Mouse (Mus musculus) hindbrain, embryonic 16.5 days (tissue): ENCODE data around the gene Vps54. TPM values are rescaled to one million over a fixed set of nuclear protein-coding genes. Genes with fewer than 3 reads are reported as not detected.
"Not testable (repeated sequence)": the region's sequence is repeated elsewhere in the genome, so short reads cannot be mapped to it uniquely, and the experiment has no call there.

ENCODE experiments used
- ATAC-seq: fragments of 200-750 bp; cut with Nextera tagmentation; 2 replicates; pipeline ENCODE4 v1.8.0; 2017; ENCODE audit warnings: moderate TSS enrichment, moderate library complexity
- H3K27ac ChIP-seq: fragments of 300-500 bp; sonication (generic); 2 replicates; pipeline ENCODE4 v1.5.1; 2014; ENCODE audit warnings: low read depth, mild to moderate bottlenecking, control low read depth, low read length, moderate library complexity
- H3K27me3 ChIP-seq: fragments of 300-500 bp; sonication (generic); replicated peaks from 2 replicates; pipeline ENCODE4 v1.6.1; 2014; ENCODE audit warnings: low read length; ENCODE audit not compliant: control insufficient read depth, insufficient read depth
- H3K36me3 ChIP-seq: fragments of 300-500 bp; sonication (generic); 2 replicates; pipeline ENCODE4 v1.6.1; 2014; ENCODE audit warnings: mild to moderate bottlenecking, low read length, moderate library complexity, mixed read lengths; ENCODE audit not compliant: control insufficient read depth, insufficient read depth
- H3K4me1 ChIP-seq: fragments of 300-500 bp; sonication (generic); 2 replicates; pipeline ENCODE4 v1.6.1; 2014; ENCODE audit warnings: low read depth, low read length; ENCODE audit not compliant: control insufficient read depth, insufficient read depth
- H3K4me2 ChIP-seq: fragments of 300-500 bp; sonication (generic); 2 replicates; pipeline ENCODE4 v1.6.1; 2014; ENCODE audit warnings: mild to moderate bottlenecking, low read length, control low read depth, moderate library complexity
- H3K4me3 ChIP-seq: fragments of 300-500 bp; sonication (generic); 2 replicates; pipeline ENCODE4 v1.5.1; 2014; ENCODE audit warnings: mild to moderate bottlenecking, low read length, control low read depth, moderate library complexity
- H3K9ac ChIP-seq: fragments of 300-500 bp; sonication (generic); 2 replicates; pipeline ENCODE4 v1.6.1; 2014; ENCODE audit warnings: low read depth, mild to moderate bottlenecking, control low read depth, low read length, moderate library complexity
- H3K9me3 ChIP-seq: fragments of 300-500 bp; sonication (generic); 2 replicates; pipeline ENCODE4 v1.6.1; 2014; ENCODE audit warnings: mild to moderate bottlenecking, low read length, moderate library complexity; ENCODE audit not compliant: control insufficient read depth
- WGBS: fragments of 180-500 bp; shearing (Covaris S2); extraction: QIAGEN DNeasy Blood & Tissue Kit; methylation state at CpG from one replicate; pipeline ENCODE4 v1.1.7; 2014; 5-methylcytosine and 5-hydroxymethylcytosine counted together
- polyA plus RNA-seq: library from polyadenylated mRNA; unstranded; fragments of >200 nt; fragmentation: Nextera tagmentation; extraction: Ambion mirVana; gene quantifications from 2 replicates; pipeline ENCODE4 v1.2.1, GENCODE M21; 2015

Vps54 gene
- polyA plus RNA-seq, 1 experiment from 2014 or later = 7.4 TPM

- WGBS = 96% methylated on average over 3 of the region's 3 CpGs
- H3K4me3 ChIP-seq = no peak overlapping the region
- H3K9me3 ChIP-seq = no peaks in the 10 kb centered on the region
- ATAC-seq = no peak
- H3K36me3 ChIP-seq = peaks cover 8% of the 10 kb centered on the region
- no peaks in the 10 kb centered on the region for H3K4me1 ChIP-seq
- H3K9ac ChIP-seq = no peak overlapping the region
- H3K4me2 ChIP-seq = no peak overlapping the region
- H3K27me3 ChIP-seq = no peaks in the 10 kb centered on the region
- H3K27ac ChIP-seq = no peak overlapping the region
Observed at GRCm38 (mm10) chr11:21265423-21265822, 26.3 kb downstream of the Vps54 start.

GRCm38 (mm10) chr11:21276151-21276550 lies 37.1 kb downstream of the Vps54 start:
- 93% methylated on average over 2 of the region's 2 CpGs for WGBS
- H3K27ac ChIP-seq = no peak overlapping the region
- no peaks in the 10 kb centered on the region for H3K9me3 ChIP-seq
- no peaks in the 10 kb centered on the region for H3K36me3 ChIP-seq
- no peak overlapping the region for H3K9ac ChIP-seq
- no peak overlapping the region for H3K4me2 ChIP-seq
- no peak overlapping the region for H3K4me3 ChIP-seq
- no peaks in the 10 kb centered on the region for H3K27me3 ChIP-seq
- ATAC-seq = no peak
- H3K4me1 ChIP-seq = no peaks in the 10 kb centered on the region

DNA sequence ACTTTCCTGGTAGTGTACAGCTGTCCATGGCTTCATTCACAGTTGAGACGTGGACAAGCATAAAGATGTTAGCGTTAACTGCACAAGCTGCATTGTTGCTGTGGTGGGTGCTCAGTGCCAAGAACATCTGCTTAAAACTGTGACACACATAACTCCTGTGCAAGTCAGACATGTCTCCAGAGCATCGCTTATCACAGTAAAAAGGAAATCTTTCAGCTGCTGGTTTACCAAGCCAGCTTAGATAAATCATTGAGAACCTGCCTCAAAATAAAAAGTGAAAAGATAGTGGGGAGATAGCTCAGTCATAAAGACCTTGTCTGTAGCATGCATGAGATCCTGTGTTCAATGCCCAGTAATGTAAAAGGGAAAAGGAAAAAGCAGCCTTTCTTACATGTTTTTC lies 47.3 kb downstream of the Vps54 start:
- no peaks in the 10 kb centered on the region for H3K36me3 ChIP-seq
- H3K9me3 ChIP-seq = no peaks in the 10 kb centered on the region
- no peaks in the 10 kb centered on the region for H3K4me1 ChIP-seq
- no peak overlapping the region for H3K27ac ChIP-seq
- H3K4me2 ChIP-seq = no peak overlapping the region
- ATAC-seq = no peak
- no peak overlapping the region for H3K4me3 ChIP-seq
- H3K27me3 ChIP-seq = no peaks in the 10 kb centered on the region
- WGBS = 79% methylated on average over 3 of the region's 3 CpGs
- no peak overlapping the region for H3K9ac ChIP-seq

DNA sequence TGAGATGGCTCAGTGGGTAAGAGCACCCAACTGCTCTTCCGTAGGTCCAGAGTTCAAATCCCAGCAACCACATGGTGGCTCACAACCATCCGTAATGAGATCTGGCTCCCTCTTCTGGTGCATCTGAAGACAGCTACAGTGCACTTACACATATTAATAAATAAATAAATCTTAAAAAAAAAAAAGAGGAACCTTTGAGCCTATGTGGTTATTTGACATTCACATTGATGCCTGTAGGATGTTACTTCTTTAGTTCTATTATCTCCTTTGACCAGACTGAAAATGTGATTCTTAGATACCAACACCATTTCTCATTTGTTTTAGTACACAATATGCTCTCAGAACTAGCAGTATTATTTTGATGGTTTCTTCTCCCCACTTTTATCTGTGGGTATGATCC lies 49.1 kb downstream of the Vps54 start:
- not testable (repeated sequence) for H3K4me1 ChIP-seq, H3K4me2 ChIP-seq, H3K9ac ChIP-seq, H3K27me3 ChIP-seq, H3K9me3 ChIP-seq, ATAC-seq, H3K4me3 ChIP-seq, H3K27ac ChIP-seq, H3K36me3 ChIP-seq
- WGBS = 98% methylated on average over 2 of the region's 2 CpGs

DNA sequence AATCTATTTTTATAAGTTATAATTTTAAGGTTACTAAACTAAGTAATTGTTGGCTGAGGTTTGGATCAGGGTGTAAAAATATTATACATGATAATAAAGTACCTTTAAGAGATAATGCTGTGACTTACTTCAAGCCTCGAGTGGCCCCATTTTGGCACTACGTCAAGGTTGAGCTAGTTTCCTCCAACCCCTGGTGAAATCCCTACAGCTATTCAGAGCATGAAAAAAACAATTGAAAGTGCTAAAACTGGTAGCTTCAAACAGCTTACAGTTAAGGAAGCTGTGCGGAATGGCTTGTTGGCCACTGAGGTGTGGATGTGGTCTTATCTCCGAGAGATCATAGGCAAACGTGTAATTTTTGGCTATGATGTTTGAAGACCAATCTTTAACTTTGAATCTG lies 56.4 kb downstream of the Vps54 start:
- Histone ChIP-seq H3K4me2 (no peak overlapping the region), H3K4me3 (no peak overlapping the region), H3K27me3 (no peaks in the 10 kb centered on the region), H3K27ac (no peak overlapping the region), H3K9me3 (no peaks in the 10 kb centered on the region), H3K36me3 (peaks cover 6% of the 10 kb centered on the region), H3K9ac (no peak overlapping the region), H3K4me1 (no peaks in the 10 kb centered on the region)
- WGBS = 86% methylated on average over 5 of the region's 5 CpGs
- no peak for ATAC-seq

DNA sequence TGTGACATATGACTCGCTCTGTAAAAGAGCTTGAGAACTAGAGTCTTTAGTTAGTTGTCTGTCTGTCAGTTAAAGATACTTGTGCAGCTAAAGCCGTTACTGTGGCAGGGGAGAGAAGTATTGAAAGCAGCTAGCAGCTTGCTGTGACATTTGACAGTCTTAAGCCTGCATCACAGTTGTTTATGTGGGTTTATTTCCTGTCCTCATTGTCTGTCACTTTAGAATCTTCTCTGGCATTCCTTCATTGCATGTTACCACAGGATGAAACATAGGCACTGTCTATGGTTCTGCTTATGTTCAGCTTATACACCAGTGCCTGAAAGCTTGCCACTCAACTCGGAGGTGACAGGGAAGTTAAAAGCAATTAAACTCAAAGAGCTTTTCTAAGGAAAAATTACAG lies 64.5 kb downstream of the Vps54 start:
- ATAC-seq = no peak
- Histone ChIP-seq H3K4me2 (no peak overlapping the region), H3K27me3 (no peaks in the 10 kb centered on the region), H3K36me3 (peaks cover 10% of the 10 kb centered on the region), H3K27ac (no peak overlapping the region), H3K4me1 (no peaks in the 10 kb centered on the region), H3K9me3 (no peaks in the 10 kb centered on the region), H3K4me3 (no peak overlapping the region), H3K9ac (no peak overlapping the region)
- 80% methylated on average over 3 of the region's 3 CpGs for WGBS

GRCm38 (mm10) chr11:21307078-21307668 lies 68.1 kb downstream of the Vps54 start:
- Histone ChIP-seq H3K4me1 (no peaks in the 10 kb centered on the region), H3K36me3 (0 out of 2 replicates have a peak, but pooled peaks cover 3% of the 10 kb centered on the region), H3K4me2 (no peak overlapping the region), H3K27ac (no peak overlapping the region), H3K27me3 (no peaks in the 10 kb centered on the region), H3K9ac (no peak overlapping the region), H3K9me3 (no peaks in the 10 kb centered on the region), H3K4me3 (no peak overlapping the region)
- 91% methylated on average over 5 of the region's 5 CpGs for WGBS
- ATAC-seq = no peak

- Histone ChIP-seq H3K27ac (no peak overlapping the region), H3K4me1 (no peaks in the 10 kb centered on the region), H3K36me3 (0 out of 2 replicates have a peak, but pooled peaks cover 2% of the 10 kb centered on the region), H3K9ac (no peak overlapping the region), H3K27me3 (no peaks in the 10 kb centered on the region), H3K4me3 (no peak overlapping the region), H3K9me3 (no peaks in the 10 kb centered on the region), H3K4me2 (no peak overlapping the region)
- WGBS = 80% methylated on average over 5 of the region's 5 CpGs
- ATAC-seq = no peak
Observed at GRCm38 (mm10) chr11:21308119-21308518, 69.0 kb downstream of the Vps54 start.

- H3K4me2 ChIP-seq = no peak overlapping the region
- no peak overlapping the region for H3K9ac ChIP-seq
- no peak overlapping the region for H3K4me3 ChIP-seq
- no peak for ATAC-seq
- H3K27ac ChIP-seq = no peak overlapping the region
- no peaks in the 10 kb centered on the region for H3K27me3 ChIP-seq
- WGBS = 41% methylated on average over 6 of the region's 6 CpGs
- H3K9me3 ChIP-seq = no peaks in the 10 kb centered on the region
- H3K36me3 ChIP-seq = peaks cover 5% of the 10 kb centered on the region; the same call in 1 of the 2 replicates
- no peaks in the 10 kb centered on the region for H3K4me1 ChIP-seq
Observed at GRCm38 (mm10) chr11:21309516-21309915, 70.4 kb downstream of the Vps54 start.
